Mouse (Mus musculus) layer of hippocampus, adult 11-12 months (tissue): ENCODE results near the gene Fastkd5.
"Not testable (repeated sequence)": the region's sequence is repeated elsewhere in the genome, so short reads cannot be mapped to it uniquely, and the experiment has no call there.

Experiments used
- DNase-seq: peaks from one replicate; pipeline ENCODE4 v3.0.0; 2022; ENCODE audit warnings: low spot score

The Fastkd5 gene

DNA sequence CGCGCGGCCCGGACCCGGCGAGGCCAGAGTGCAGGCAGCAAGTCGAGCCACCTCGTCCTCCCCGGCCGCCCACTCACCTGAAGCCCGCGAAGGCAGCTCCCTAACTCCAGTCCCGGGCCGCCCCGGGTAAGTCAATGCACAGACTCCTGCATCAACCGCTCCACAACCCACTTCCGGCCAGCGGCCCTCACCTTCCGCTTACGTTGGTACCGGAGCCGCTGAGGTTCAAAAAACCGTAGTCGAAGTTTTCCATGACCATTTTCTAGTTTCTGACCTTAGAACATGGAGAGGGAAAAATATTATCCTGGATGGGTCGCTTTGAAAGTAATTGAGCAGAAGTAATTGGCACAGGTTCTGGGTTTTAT lies at the start of gene Fastkd5, which contains the start of gene Ubox5:
TSS of gene Fastkd5 (minus strand) at position 189 of the 365 bp plus-strand sequence.
TSS of gene Ubox5 (minus strand) at position 200 of the 365 bp plus-strand sequence.
- peak; percentile 90 for DNase-seq

GRCm38 (mm10) chr2:130679154-130679553 lies 49.3 kb upstream of the Fastkd5 start:
- DNase-seq, result no peak

DNA sequence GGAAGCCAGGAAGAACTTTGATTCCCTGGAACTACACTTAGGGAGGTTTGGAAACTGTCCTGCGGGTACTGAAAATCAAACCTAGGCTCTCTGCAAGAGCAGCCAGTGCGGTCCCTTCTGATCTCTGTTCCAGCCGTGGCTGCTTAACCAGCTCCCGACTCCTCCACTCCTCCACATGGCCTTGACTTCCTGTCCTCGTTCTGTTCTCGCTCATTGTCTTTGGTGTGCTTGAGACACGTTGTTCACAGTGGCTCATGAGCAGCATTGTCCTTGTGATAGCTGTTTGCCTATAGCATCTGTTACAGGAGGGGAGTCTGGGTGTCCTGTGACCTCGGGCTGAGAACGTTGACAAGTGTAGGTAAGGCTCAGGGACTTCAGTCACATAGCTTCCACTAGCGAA lies 47.4 kb upstream of the Fastkd5 start:
- no peak for DNase-seq

DNA sequence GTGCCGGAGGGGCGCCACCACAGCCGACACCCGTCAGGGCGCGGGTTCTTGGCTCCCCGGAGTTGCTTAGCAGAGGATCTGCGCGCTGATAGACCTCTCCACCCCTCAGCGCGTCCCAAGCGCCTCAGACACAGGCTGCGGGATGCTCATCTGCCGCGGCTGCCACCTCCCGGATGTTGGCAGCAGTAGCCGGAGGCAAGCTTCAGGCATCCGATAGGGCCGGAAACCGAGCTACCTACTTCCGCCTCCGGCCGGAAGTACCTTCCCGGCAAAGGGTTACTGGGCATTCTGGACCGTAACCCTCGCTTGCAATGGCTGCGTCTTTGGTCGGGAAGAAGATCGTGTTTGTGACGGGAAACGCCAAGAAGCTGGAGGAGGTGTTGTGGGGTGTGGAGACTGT lies 37.7 kb upstream of the Fastkd5 start, which contains the start of gene Itpa:
TSS of gene Itpa (plus strand) at position 52 of the 400 bp plus-strand sequence.
- DNase-seq, result peak; percentile 87

GRCm38 (mm10) chr2:130664102-130664701 lies 34.4 kb upstream of the Fastkd5 start, which contains the start of gene Ddrgk1:
Ddrgk1 (minus strand) TSS chr2:130664659.
- peak; percentile 95 for DNase-seq

- no peak for DNase-seq
Measured at GRCm38 (mm10) chr2:130663342-130663741, 33.5 kb upstream of the Fastkd5 start.

DNA sequence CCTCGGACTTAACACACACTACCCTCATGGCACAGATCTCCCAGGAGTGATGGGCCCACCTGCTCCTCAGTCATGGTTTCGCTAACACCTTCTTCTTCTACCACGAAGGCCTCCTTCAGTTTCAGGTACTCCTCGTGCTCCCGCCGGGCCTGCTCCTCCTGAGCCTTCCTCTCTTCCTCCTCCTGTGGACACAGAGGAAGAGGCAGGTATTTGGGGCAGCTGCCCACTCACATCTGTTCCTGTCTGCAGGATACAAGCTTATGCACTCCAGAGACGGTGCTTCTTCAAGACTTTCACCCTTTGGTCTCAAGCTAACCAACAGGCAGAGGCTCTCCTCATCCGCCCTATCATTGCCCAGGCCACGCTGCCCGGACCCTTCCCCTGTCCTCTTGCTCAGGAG lies 28.7 kb upstream of the Fastkd5 start:
- no peak for DNase-seq

DNA sequence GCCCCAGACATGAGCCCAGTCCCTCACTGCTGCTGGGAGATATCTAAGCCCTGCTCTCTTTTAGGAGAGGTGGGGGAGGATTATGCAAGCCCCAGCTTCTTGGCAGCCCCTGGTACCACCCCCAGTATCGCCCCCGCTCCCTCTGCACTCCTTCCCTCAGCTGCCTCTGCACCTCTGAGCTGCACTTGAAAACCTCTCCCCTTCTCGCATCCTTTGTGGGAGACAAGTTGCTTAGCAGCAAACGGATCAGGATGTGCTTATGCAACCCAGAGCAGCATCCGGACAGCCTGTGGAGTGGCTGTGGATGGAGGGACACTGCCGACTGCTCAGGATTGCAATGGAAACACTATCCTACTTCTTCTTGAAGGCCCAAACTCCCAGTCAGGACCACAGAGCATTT lies 27.7 kb upstream of the Fastkd5 start:
- DNase-seq, result peak; percentile 82

DNA sequence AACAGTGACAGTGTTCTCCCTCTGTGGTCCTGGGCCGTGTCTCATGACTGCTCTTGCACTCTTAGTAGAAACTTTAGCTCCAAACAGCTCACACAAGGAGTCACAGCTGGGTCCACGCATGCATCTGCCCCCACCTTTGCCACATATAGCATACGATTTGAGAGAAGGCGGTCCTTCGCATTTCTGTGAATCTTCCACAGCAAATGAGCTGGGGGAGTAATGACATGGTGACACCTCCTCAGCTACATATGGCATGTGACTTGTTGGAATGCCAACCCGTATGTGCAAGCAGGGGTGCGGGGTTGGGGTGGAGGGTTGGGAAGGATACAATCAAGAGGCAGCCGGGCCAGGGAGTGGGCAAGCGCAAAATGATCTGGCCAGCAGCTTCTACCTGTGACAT lies 26.7 kb upstream of the Fastkd5 start:
- no peak for DNase-seq

GRCm38 (mm10) chr2:130655660-130656339 lies 26.0 kb upstream of the Fastkd5 start:
- DNase-seq, result no peak

GRCm38 (mm10) chr2:130653760-130654159 lies 23.9 kb upstream of the Fastkd5 start:
- DNase-seq, result no peak

GRCm38 (mm10) chr2:130653303-130653702 lies 23.5 kb upstream of the Fastkd5 start:
- no peak for DNase-seq

DNA sequence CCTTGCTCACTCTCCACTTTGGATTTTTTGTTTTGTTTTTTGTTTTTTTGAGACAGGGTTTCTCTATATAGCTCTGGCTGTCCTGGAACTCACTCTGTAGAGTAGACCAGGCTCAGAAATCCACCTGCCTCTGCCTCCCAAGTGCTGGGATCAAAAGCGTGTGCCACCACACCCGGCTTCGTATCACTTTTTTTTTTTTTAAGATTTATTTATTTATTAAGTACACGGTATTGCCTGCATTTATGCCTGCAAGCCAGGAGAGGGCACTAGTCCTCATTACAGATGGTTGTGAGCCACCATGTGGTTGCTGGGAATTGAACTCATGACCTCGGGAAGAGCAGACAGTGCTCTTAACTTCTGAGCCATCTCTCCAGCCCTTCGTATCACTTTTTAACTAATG lies 19.2 kb upstream of the Fastkd5 start:
- DNase-seq, result not testable (repeated sequence)

- no peak for DNase-seq
Measured at GRCm38 (mm10) chr2:130645198-130645597, 15.4 kb upstream of the Fastkd5 start.

DNA sequence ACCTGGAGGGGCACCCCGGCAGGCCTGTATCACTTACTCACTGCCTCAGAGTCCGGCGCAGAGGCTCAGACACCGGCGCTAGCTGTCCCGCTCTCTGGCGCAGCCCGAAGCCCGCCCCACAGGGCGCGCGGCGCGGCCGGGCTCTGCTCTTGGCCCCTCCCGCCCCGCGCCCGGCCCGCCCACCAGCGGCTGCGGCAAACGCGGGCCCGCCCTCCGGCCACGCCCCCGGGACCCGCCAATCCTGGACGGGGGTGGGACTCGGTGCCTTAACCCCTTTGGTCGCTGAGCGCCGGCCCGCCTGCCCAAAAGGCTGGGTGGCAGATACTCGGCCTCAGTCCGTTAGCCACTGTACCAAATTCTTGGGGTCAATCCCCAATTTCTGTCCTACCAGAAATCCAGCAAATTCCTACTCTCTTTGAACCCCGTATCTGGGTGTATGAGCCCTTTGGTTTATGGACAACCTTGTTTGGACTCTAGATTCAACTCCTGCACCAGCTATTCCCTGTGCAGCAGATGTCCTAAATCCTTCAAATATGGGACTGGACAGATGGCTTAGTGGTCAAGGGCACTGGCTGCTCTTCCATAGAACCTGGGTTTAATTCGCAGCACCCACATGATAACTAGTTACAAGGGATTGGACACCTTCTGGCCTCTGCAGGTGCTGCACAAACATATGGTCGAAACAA lies 13.0 kb upstream of the Fastkd5 start, which contains the start of gene Lzts3:
TSS of gene Lzts3 (minus strand) at position 120 of the 686 bp plus-strand sequence.
- DNase-seq, result peak; percentile 91

- DNase-seq, result no peak
Measured at GRCm38 (mm10) chr2:130642197-130642660, 12.4 kb upstream of the Fastkd5 start.

DNA sequence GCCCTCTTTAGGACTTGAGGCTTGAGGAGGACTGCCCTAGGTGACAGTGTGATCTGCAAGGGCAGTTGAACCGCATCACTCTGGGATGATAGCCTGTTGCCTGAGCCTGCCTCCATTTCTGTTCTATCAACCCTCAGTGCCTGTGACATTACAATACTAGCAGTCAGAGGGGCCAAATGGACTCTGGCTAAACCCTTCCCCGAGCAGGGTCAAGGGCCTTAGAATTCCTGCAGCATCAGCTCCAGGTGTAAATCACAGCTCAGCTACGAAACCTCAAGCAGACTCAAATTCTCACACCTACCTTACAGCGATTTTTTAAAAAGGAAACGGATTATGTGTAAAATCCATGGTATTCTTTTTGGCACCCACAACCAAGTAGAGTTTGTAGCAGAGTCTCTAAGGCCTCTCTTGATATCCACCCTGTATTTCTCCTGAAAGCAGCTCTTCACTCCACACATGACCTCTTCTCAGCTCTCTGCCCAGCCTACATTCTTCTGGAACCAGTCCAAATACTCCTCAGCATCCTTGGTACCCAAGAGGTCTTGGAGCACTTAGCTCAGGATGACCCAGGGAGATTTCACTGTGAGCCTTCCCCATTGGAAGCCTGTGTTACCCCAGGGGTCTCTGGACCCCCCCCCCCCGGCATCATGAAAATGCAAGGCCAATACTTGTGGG lies 11.7 kb upstream of the Fastkd5 start:
- DNase-seq, result no peak

DNA sequence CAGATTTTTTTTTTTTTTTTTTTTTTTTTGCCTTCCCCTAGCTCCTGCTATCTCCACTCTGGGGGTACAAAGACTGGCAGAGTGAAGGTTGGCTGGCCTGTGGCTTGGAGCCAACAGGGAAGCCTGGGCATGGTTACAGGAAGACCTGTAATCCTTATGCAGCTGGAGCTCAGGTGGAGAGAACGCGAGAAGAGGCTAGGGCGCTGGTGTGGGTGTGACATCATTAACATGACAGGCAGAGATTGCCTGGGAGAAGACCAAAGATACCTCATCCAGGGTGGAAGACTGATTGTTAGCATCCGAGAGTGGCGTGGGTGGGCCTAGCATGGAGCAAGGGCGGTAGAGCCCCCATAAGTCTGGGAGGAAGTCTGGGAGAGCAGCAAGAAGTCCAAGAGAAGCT lies 9.4 kb upstream of the Fastkd5 start:
- no peak for DNase-seq

- DNase-seq, result no peak
Measured at GRCm38 (mm10) chr2:130638101-130638611, 8.3 kb upstream of the Fastkd5 start.

DNA sequence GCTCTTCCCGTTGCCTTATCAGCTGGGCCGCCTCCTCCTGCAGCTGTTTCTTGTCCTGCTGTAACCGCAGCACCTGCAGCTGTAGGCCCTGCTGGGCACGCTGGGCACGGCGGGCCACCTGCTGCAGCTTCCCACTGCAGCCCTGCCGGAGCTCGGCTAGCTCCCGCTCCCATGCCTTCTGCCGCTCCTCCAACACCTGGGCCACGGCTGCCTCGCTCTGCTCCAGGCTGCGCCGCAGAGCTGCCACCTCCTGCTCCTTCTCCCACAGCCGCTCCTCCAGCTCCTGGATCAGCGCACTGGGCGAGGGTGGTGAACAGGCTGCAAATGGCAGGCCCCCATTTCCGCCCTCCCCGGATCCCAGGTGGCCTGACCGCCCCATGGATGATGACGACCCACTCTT lies 6.0 kb upstream of the Fastkd5 start:
- no peak for DNase-seq

DNA sequence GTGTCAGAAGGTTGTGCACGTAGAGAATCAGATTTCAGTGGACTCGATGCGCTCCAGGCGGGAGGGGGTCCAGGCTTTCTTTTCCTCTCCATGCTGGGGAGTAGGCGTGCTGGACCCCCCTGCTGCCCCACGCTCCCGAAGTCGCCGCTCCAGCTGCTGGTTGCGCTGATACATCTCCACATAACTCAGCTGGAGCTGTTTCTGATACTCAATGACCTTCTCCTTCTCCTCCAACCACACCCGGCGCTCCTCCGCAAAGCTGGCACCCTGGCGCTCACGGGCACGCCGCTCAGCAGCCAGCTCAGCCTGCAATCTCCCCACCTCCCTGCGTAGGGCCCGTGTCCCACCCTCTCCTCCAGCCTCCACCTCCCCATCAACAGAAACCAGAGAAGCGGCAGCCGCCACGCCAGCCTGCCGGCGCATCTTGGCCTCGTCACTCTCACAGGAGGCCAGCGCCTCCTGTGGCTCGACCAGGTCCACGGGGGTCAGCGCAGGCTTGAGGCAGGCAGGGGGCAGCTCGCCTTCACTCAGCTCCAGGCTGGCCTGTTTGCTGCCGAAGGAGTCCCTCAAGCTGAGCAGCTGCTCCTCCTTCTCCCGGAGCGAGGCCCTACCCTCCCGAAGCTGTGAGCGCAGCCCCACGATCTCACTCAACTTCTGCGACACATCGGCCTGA lies 5.0 kb upstream of the Fastkd5 start:
- no peak for DNase-seq
